Mouse (Mus musculus) CH12.LX (cell line): Measurements from ENCODE around the gene Mrps12.

ENCODE experiments used
- CTCF ChIP-seq, 2 experiments: IDR thresholded peaks in 1 of 2; conservative IDR thresholded peaks in 1 of 2; 2 replicates each; pipeline ENCODE4 v1.5.1; 2011 to 2012; ENCODE audit warnings: low read depth in 2 of 2, low read length in 2 of 2, improper control_type of control experiment in 1 of 2, inconsistent platforms in 1 of 2, mild to moderate bottlenecking in 1 of 2, moderate library complexity in 1 of 2
- MAFK ChIP-seq: IDR thresholded peaks from 2 replicates; pipeline ENCODE4 v1.6.1; 2011; ENCODE audit warnings: low read length, improper control_type of control experiment; ENCODE audit not compliant: insufficient replicate concordance
- POLR2A ChIP-seq: IDR thresholded peaks from 2 replicates; pipeline ENCODE4 v1.6.1; 2011; ENCODE audit warnings: low read depth, mild to moderate bottlenecking, improper control_type of control experiment, low read length
- RAD21 ChIP-seq: IDR thresholded peaks from 2 replicates; pipeline ENCODE4 v1.6.1; 2011; ENCODE audit warnings: low read depth, mild to moderate bottlenecking, low read length, improper control_type of control experiment, moderate library complexity
- USF1 ChIP-seq: IDR thresholded peaks from 2 replicates; pipeline ENCODE4 v1.6.1; 2014; ENCODE audit warnings: low read depth, mild to moderate bottlenecking, inconsistent platforms, low read length, improper control_type of control experiment
- ZC3H11A ChIP-seq: IDR thresholded peaks from 2 replicates; pipeline ENCODE4 v1.6.1; 2012; ENCODE audit warnings: low read depth, mild to moderate bottlenecking, inconsistent platforms, low read length, improper control_type of control experiment

DNA sequence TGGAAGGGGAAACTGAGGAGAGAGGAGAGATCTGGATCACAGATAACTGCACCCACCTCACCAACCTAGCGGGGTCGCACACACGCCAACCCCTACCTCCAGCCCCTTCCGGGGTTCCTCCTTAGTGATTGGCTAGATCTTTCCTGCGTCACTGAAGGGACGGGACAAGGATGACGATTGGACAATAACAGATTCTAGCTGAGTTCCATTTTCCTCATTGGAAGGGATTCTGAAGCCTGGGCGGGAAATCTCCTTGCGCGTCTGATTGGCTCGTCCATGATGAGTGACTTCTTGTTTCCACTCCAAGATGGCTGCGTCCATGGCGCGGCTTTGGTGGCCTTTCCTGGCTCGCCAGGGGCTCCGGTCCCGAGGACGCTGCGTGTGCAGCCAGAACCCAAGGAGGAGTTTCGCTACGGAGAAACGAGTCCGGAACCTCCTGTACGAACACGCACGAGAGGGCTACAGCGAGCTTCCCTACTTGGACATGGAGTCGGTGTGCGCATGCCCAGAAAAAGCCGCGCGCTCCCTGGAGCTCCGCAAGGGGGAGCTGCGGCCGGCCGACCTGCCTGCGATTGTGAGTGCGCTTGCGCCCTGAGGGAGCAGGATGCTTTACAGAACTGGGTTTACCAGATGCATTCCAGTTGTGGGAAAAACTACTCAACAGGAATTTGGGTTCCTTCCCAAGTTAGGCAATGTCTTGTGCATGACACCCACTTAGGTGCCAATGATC, at the start of gene Mrps12, which contains the start of gene Sars2:
- no peak for TF ChIP-seq ZC3H11A
- peak; percentile 90 for TF ChIP-seq POLR2A
- TF ChIP-seq MAFK = no peak
- peak in 1 of 2 experiments; percentile 87; a peak in 2 of 4 replicates for TF ChIP-seq CTCF (conservative IDR thresholded peaks at IDR 0.05 in 1 of 2, IDR thresholded peaks at IDR 0.05 in 1 of 2; ENCODE audit: low read depth in 2 of 2, low read length in 2 of 2)
- no peak for TF ChIP-seq USF1
- TF ChIP-seq RAD21 = peak; percentile 23
